Mouse (Mus musculus): ENCODE measurements around the gene Calb2.

Calb2 gene

GRCm38 (mm10) chr8:110119715-110120114, 48.3 kb downstream of the Calb2 start:
- no peak for DNase-seq

DNA sequence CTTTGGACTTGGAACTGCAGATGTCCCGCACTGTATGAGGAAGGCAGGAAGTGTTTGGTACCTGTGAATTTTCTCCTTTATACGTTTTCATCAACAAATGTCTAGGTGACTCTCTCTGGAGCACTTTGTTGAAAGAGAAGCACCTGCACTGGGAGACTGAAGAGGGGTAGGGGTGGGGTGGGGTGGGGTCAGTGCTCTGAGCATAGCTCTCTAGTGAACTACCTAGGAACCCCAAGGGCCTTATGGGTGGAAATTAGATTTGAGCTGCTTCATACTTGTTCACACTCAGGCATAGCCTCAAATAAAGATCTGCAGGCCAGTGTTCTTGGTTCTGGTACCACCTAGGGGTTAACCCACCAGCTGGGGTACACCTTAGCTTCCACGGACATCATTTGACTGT, 65.4 kb downstream of the Calb2 start, which contains the start of gene Gm17720:
Gm17720 (minus strand) TSS at position 101 of the 400 bp plus-strand sequence.
- DNase-seq: no peak

DNA sequence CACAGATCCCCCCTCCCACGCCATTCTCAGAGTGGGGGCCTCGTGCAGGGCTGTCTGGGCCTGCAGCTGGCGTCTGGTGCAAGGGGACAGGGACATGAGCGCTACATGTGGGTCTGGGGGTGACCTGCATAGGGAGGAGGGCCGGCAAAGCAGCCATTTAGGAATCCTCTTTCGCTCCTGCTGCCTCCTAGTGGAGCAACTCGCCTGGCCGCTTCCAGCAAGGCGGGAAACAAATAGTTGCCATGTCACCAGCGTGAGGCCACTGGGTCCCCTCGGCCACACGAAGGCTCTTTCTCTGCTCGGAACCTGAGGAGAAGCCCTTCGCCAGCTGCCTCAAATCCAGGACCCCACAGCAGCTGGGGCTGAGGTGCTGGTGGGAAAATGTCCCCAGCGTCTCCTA, 66.3 kb downstream of the Calb2 start:
- DNase-seq: no peak

GRCm38 (mm10) chr8:110100907-110101306, 67.1 kb downstream of the Calb2 start, which contains the start of gene Gm21964:
TSS of gene Gm21964 (plus strand) at chr8:110101207.
- DNase-seq: no peak

GRCm38 (mm10) chr8:110091869-110092268, 76.1 kb downstream of the Calb2 start:
- DNase-seq: no peak
